Mouse (Mus musculus) midbrain, embryonic 15.5 days (tissue): ENCODE data around the gene Sult1a1. TPM values are rescaled to one million over a fixed set of nuclear protein-coding genes. Genes with fewer than 3 reads are reported as not detected.
"Not testable (repeated sequence)": the region's sequence is repeated elsewhere in the genome, so short reads cannot be mapped to it uniquely, and the experiment has no call there.

Source experiments
- ATAC-seq: fragments of 200-750 bp; cut with Nextera tagmentation; replicated peaks from 2 replicates; pipeline ENCODE4 v1.8.0; 2017; ENCODE audit warnings: moderate TSS enrichment
- H3K27ac ChIP-seq: fragments of 300-500 bp; sonication (generic); 2 replicates; pipeline ENCODE4 v1.5.1; 2015; ENCODE audit warnings: mild to moderate bottlenecking, inconsistent platforms
- H3K27me3 ChIP-seq: fragments of 300-500 bp; sonication (generic); replicated peaks from 2 replicates; pipeline ENCODE4 v1.6.1; 2015; ENCODE audit warnings: inconsistent platforms
- H3K36me3 ChIP-seq: fragments of 300-500 bp; sonication (generic); replicated peaks from 2 replicates; pipeline ENCODE4 v1.6.1; 2015; ENCODE audit warnings: inconsistent platforms
- H3K4me1 ChIP-seq: fragments of 300-500 bp; sonication (generic); 2 replicates; pipeline ENCODE4 v1.6.1; 2015; ENCODE audit warnings: inconsistent platforms
- H3K4me2 ChIP-seq: fragments of 300-500 bp; sonication (generic); 2 replicates; pipeline ENCODE4 v1.6.1; 2015; ENCODE audit warnings: inconsistent platforms, mild to moderate bottlenecking, moderate library complexity
- H3K4me3 ChIP-seq: fragments of 300-500 bp; sonication (generic); 2 replicates; pipeline ENCODE4 v1.5.1; 2015; ENCODE audit warnings: mild to moderate bottlenecking, inconsistent platforms
- H3K9ac ChIP-seq: fragments of 300-500 bp; sonication (generic); 2 replicates; pipeline ENCODE4 v1.6.1; 2015; ENCODE audit warnings: mild to moderate bottlenecking, inconsistent platforms
- H3K9me3 ChIP-seq: fragments of 300-500 bp; sonication (generic); 2 replicates; pipeline ENCODE4 v1.6.1; 2016; ENCODE audit warnings: inconsistent platforms
- WGBS: fragments of 180-500 bp; shearing (Covaris S2); methylation state at CpG from one replicate; pipeline ENCODE4 v1.1.7; 2015; ENCODE audit warnings: mixed read lengths; 5-methylcytosine and 5-hydroxymethylcytosine counted together
- polyA plus RNA-seq: library from polyadenylated mRNA; unstranded; fragments of >200 nt; fragmentation: Nextera tagmentation; extraction: Ambion mirVana; gene quantifications from 2 replicates; pipeline ENCODE4 v1.2.1, GENCODE M21; 2015

The Sult1a1 gene
- polyA plus RNA-seq, 1 experiment from 2014 or later = 8.9 TPM

DNA sequence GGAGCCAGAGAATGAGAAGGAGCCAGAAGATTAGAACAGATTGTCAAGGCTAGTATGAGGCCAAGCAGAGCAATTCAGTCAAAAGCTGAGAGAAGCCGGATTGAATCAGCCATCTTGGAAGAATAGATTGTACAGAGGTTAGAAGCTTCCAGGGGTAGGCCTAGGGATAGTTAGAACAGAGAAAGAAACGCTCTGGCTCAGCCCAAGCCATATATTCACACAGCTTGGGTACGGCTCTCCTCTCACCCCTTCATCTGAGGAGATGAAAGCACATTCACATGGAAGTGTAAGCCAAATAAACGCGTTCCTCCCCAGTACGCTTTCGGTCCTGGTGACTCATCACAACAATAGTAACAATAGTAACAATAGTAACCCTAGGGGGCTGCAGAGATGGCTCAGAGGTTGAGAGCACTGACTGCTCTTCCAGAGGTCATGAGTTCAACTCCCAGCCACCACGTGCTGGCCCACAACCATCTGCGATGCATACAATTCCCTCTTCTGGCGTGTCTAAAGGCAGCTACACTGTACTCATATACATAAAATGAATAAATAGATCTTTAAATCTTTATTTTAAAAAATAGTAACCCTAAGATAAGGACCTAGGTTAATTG is 18.3 kb upstream of the Sult1a1 start:
- peak overlapping the region; percentile 81 for H3K4me3 ChIP-seq
- H3K27me3 ChIP-seq = no peaks in the 10 kb centered on the region
- peaks cover 10% of the 10 kb centered on the region; the same call in 1 of the 2 replicates for H3K36me3 ChIP-seq
- H3K27ac ChIP-seq = peak overlapping the region; percentile 91; the same call in 1 of the 2 replicates
- peak overlapping the region; percentile 67 for H3K4me2 ChIP-seq
- H3K9me3 ChIP-seq = no peaks in the 10 kb centered on the region
- peak overlapping the region; percentile 77 for H3K9ac ChIP-seq
- ATAC-seq = no peak
- H3K4me1 ChIP-seq = peaks cover 36% of the 10 kb centered on the region
- 23% methylated on average over 10 of the region's 10 CpGs for WGBS

GRCm38 (mm10) chr7:126693781-126694180 is 17.5 kb upstream of the Sult1a1 start:
- H3K9me3 ChIP-seq = no peaks in the 10 kb centered on the region
- ATAC-seq = no peak
- peaks cover 36% of the 10 kb centered on the region for H3K4me1 ChIP-seq
- H3K27me3 ChIP-seq = no peaks in the 10 kb centered on the region
- H3K9ac ChIP-seq = no peak overlapping the region
- H3K4me2 ChIP-seq = peak overlapping the region; percentile 67; the same call in 1 of the 2 replicates
- WGBS = 87% methylated on average over 7 of the region's 7 CpGs
- H3K36me3 ChIP-seq = peaks cover 8% of the 10 kb centered on the region; the same call in 1 of the 2 replicates
- 0 out of 2 replicates have a peak overlapping the region, but pooled peaks have one; percentile 2 for H3K4me3 ChIP-seq
- no peak overlapping the region for H3K27ac ChIP-seq

GRCm38 (mm10) chr7:126693256-126693655 is 17.0 kb upstream of the Sult1a1 start:
- Histone ChIP-seq H3K9ac (no peak overlapping the region), H3K9me3 (no peaks in the 10 kb centered on the region), H3K4me1 (peaks cover 36% of the 10 kb centered on the region), H3K4me3 (no peak overlapping the region), H3K27ac (no peak overlapping the region), H3K4me2 (0 out of 2 replicates have a peak overlapping the region, but pooled peaks have one; percentile 67), H3K27me3 (no peaks in the 10 kb centered on the region), H3K36me3 (peaks cover 7% of the 10 kb centered on the region; the same call in 1 of the 2 replicates)
- WGBS = 33% methylated on average over 3 of the region's 3 CpGs
- ATAC-seq = no peak

DNA sequence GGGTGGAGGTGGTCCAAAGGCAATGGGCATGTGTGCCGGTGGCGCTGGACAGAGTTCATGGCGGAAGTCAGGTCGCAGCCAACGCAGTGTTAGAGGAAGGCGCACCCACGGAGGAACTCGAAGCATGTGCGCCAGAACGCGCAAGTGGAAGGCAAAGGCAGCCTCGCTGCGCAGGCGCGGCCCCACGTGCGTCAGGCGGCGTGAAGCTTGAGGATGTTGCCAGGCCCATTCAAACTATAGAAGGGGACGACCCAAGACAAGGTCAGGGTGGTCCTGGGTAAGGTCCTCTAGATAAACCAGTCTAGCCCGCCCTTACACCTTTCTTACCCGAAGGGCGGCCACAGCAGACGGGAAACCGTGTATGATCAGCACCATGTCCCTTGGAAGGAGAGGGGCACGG is 16.2 kb upstream of the Sult1a1 start:
- Histone ChIP-seq H3K9ac (no peak overlapping the region), H3K4me3 (no peak overlapping the region), H3K27ac (no peak overlapping the region), H3K4me2 (no peak overlapping the region), H3K27me3 (no peaks in the 10 kb centered on the region), H3K9me3 (no peaks in the 10 kb centered on the region), H3K36me3 (peaks cover 5% of the 10 kb centered on the region; the same call in 1 of the 2 replicates), H3K4me1 (peaks cover 35% of the 10 kb centered on the region)
- no peak for ATAC-seq
- 96% methylated on average over 26 of the region's 26 CpGs for WGBS

GRCm38 (mm10) chr7:126691676-126692075 is 15.4 kb upstream of the Sult1a1 start:
- no peak for ATAC-seq
- Histone ChIP-seq H3K4me3 (no peak overlapping the region), H3K4me2 (no peak overlapping the region), H3K27me3 (no peaks in the 10 kb centered on the region), H3K4me1 (peaks cover 28% of the 10 kb centered on the region), H3K27ac (no peak overlapping the region), H3K9me3 (no peaks in the 10 kb centered on the region), H3K9ac (no peak overlapping the region), H3K36me3 (peaks cover 5% of the 10 kb centered on the region; the same call in 1 of the 2 replicates)
- WGBS = 79% methylated on average over 5 of the region's 5 CpGs

DNA sequence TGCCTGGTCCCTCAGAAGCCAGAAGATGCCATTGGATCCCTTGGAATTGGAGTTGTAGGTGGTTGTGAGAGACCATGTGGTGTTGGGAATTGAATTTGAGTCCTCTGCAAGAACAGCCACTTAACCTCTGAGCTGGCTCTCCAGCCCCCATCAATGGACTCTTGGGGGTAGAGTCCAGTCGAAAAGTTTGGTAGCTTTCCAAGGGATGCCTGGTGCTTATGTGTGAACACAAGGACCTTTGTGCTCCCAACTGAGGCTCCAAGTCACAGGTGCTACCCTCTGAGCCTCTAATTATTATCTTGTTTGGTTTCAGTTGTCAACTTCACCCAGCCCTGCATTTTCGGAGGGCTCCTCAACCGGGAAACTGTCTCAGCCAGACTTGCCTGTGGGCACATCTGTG is 14.5 kb upstream of the Sult1a1 start:
- Histone ChIP-seq H3K36me3 (peaks cover 5% of the 10 kb centered on the region; the same call in 1 of the 2 replicates), H3K4me1 (peaks cover 21% of the 10 kb centered on the region), H3K27me3 (no peaks in the 10 kb centered on the region), H3K4me2 (no peak overlapping the region), H3K9me3 (no peaks in the 10 kb centered on the region), H3K27ac (no peak overlapping the region), H3K4me3 (no peak overlapping the region), H3K9ac (no peak overlapping the region)
- WGBS = 92% methylated on average over 3 of the region's 3 CpGs
- ATAC-seq = no peak

DNA sequence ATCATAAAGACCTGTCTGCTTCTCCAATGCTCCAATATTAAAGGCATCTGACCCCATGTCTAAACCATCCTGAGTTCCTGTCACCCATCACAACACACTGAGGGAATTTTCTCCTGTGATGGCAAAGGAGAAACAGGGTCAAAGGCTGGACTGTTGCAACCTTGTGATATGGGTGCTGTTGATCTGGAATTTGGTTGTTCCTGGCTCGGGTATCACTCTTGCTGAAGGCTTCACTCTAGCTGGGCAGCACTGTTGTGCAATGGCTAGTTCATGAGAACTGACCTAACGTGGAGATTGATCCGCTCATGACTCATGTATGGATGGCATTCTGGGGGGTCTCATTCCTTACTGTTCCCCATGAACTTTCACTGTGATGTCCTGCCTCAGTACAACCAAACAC is 12.8 kb upstream of the Sult1a1 start:
- no peak for ATAC-seq
- WGBS = 84% methylated on average over 3 of the region's 3 CpGs
- Histone ChIP-seq H3K9ac (no peak overlapping the region), H3K4me3 (no peak overlapping the region), H3K9me3 (no peaks in the 10 kb centered on the region), H3K36me3 (peaks cover 5% of the 10 kb centered on the region; the same call in 1 of the 2 replicates), H3K27me3 (no peaks in the 10 kb centered on the region), H3K27ac (no peak overlapping the region), H3K4me2 (no peak overlapping the region), H3K4me1 (peaks cover 15% of the 10 kb centered on the region)

GRCm38 (mm10) chr7:126688156-126688555 is 11.9 kb upstream of the Sult1a1 start:
- not testable (repeated sequence) for H3K36me3 ChIP-seq, H3K9ac ChIP-seq, H3K4me1 ChIP-seq, H3K4me2 ChIP-seq, H3K4me3 ChIP-seq, H3K27ac ChIP-seq, H3K9me3 ChIP-seq, H3K27me3 ChIP-seq
- 79% methylated on average over 4 of the region's 4 CpGs for WGBS
- 0 out of 2 replicates have a peak, but pooled peaks have one; percentile 37 for ATAC-seq

- Histone ChIP-seq H3K27ac (no peak overlapping the region), H3K4me2 (no peak overlapping the region), H3K4me1 (no peaks in the 10 kb centered on the region), H3K9me3 (no peaks in the 10 kb centered on the region), H3K4me3 (no peak overlapping the region), H3K9ac (no peak overlapping the region), H3K36me3 (no peaks in the 10 kb centered on the region), H3K27me3 (no peaks in the 10 kb centered on the region)
- 95% methylated on average over 5 of the region's 5 CpGs for WGBS
- no peak for ATAC-seq
Measured at GRCm38 (mm10) chr7:126681221-126681620, 5.0 kb upstream of the Sult1a1 start.

- WGBS = 92% methylated on average over 5 of the region's 5 CpGs
- Histone ChIP-seq H3K9ac (no peak overlapping the region), H3K27me3 (no peaks in the 10 kb centered on the region), H3K27ac (no peak overlapping the region), H3K4me2 (no peak overlapping the region), H3K9me3 (no peaks in the 10 kb centered on the region), H3K4me3 (no peak overlapping the region), H3K36me3 (no peaks in the 10 kb centered on the region), H3K4me1 (no peaks in the 10 kb centered on the region)
- ATAC-seq = no peak
Measured at GRCm38 (mm10) chr7:126679683-126680082, 3.5 kb upstream of the Sult1a1 start.

GRCm38 (mm10) chr7:126678545-126679341 is 2.5 kb upstream of the Sult1a1 start:
- H3K27me3 ChIP-seq = no peaks in the 10 kb centered on the region
- H3K9ac ChIP-seq = no peak overlapping the region
- H3K4me1 ChIP-seq = no peaks in the 10 kb centered on the region
- no peaks in the 10 kb centered on the region for H3K9me3 ChIP-seq
- H3K4me3 ChIP-seq = no peak overlapping the region
- no peak overlapping the region for H3K4me2 ChIP-seq
- no peak for ATAC-seq
- no peak overlapping the region for H3K27ac ChIP-seq
- no peaks in the 10 kb centered on the region for H3K36me3 ChIP-seq
- 89% methylated on average over 8 of the region's 8 CpGs for WGBS

- WGBS = 81% methylated on average over 4 of the region's 4 CpGs
Measured at GRCm38 (mm10) chr7:126676631-126677220, 494 bp upstream of the Sult1a1 start.

More at GRCm38 (mm10) chr7:126676631-126677220, 494 bp upstream of the Sult1a1 start:
- Histone ChIP-seq H3K27ac (no peak overlapping the region), H3K36me3 (peaks cover 6% of the 10 kb centered on the region; the same call in 1 of the 2 replicates), H3K9me3 (no peaks in the 10 kb centered on the region), H3K27me3 (no peaks in the 10 kb centered on the region), H3K9ac (no peak overlapping the region), H3K4me3 (no peak overlapping the region), H3K4me1 (no peaks in the 10 kb centered on the region), H3K4me2 (no peak overlapping the region)
- no peak for ATAC-seq
